Mouse (Mus musculus) liver, postnatal 0 days (tissue): Measurements from ENCODE around the gene St6galnac3. TPM values are rescaled to one million over a fixed set of nuclear protein-coding genes. Genes with fewer than 3 reads are reported as not detected.
A peak's percentile ranks its signal among the peaks of the same experiment; 100 is the strongest.

Source experiments
- ATAC-seq: fragments of 200-750 bp; cut with Nextera tagmentation; 2 replicates; pipeline ENCODE4 v1.8.0; 2017; ENCODE audit warnings: mild to moderate bottlenecking, moderate library complexity
- DNase-seq: peaks from one replicate; pipeline ENCODE4 v3.0.0-alpha.2; 2016
- H3K27ac ChIP-seq: fragments of 300-500 bp; sonication (generic); 2 replicates; pipeline ENCODE4 v1.5.1; 2014; ENCODE audit warnings: antibody characterized with exemption, moderate library complexity, mild to moderate bottlenecking, low read depth
- H3K27me3 ChIP-seq: fragments of 300-500 bp; sonication (generic); 2 replicates; pipeline ENCODE4 v1.6.1; 2014; ENCODE audit warnings: low read length, control low read depth, mixed read lengths; ENCODE audit not compliant: insufficient read depth
- H3K36me3 ChIP-seq: fragments of 300-500 bp; sonication (generic); replicated peaks from 2 replicates; pipeline ENCODE4 v1.6.1; 2014; ENCODE audit warnings: mild to moderate bottlenecking, control low read depth, low read length, moderate library complexity, mixed read lengths; ENCODE audit not compliant: insufficient read depth
- H3K4me1 ChIP-seq: fragments of 300-500 bp; sonication (generic); 2 replicates; pipeline ENCODE4 v1.6.1; 2014; ENCODE audit warnings: antibody characterized with exemption, mild to moderate bottlenecking, control low read depth; ENCODE audit not compliant: insufficient read depth
- H3K4me2 ChIP-seq: fragments of 300-500 bp; sonication (generic); 2 replicates; pipeline ENCODE4 v1.6.1; 2014; ENCODE audit warnings: low read depth, mild to moderate bottlenecking, low read length, moderate library complexity, mixed read lengths
- H3K4me3 ChIP-seq: fragments of 300-500 bp; sonication (generic); 2 replicates; pipeline ENCODE4 v1.5.1; 2014; ENCODE audit warnings: low read depth, low read length
- H3K9ac ChIP-seq: fragments of 300-500 bp; sonication (generic); replicated peaks from 2 replicates; pipeline ENCODE4 v1.6.1; 2014; ENCODE audit warnings: mild to moderate bottlenecking, moderate library complexity
- H3K9me3 ChIP-seq: fragments of 300-500 bp; sonication (generic); 2 replicates; pipeline ENCODE4 v1.6.1; 2016; ENCODE audit warnings: mild to moderate bottlenecking, control low read depth, low read length, mixed read lengths
- CTCF ChIP-seq: sonication (generic); IDR thresholded peaks from 2 replicates; pipeline ENCODE4 v1.5.1; 2016; ENCODE audit warnings: antibody characterized with exemption, low read depth
- EP300 ChIP-seq: IDR thresholded peaks from 2 replicates; pipeline ENCODE4 v1.6.1; 2016; ENCODE audit warnings: antibody characterized with exemption, low read depth, mild to moderate bottlenecking
- WGBS: fragments of 180-500 bp; shearing (Covaris S2); extraction: QIAGEN DNeasy Blood & Tissue Kit; methylation state at CpG from one replicate; pipeline ENCODE4 v1.1.7; 2014; ENCODE audit not compliant: insufficient replicate concordance; 5-methylcytosine and 5-hydroxymethylcytosine counted together
- polyA plus RNA-seq: library from polyadenylated mRNA; unstranded; fragments of >200 nt; fragmentation: Nextera tagmentation; extraction: Ambion mirVana; gene quantifications from 2 replicates; pipeline ENCODE4 v1.2.1, GENCODE M21; 2015

Gene St6galnac3
- polyA plus RNA-seq, 1 experiment from 2014 or later, result 5.0 TPM

- Histone ChIP-seq H3K4me3 (no peak overlapping the region), H3K9me3 (no peaks in the 10 kb centered on the region), H3K4me1 (peaks cover 17% of the 10 kb centered on the region), H3K4me2 (peak overlapping the region; percentile 70), H3K27me3 (no peaks in the 10 kb centered on the region), H3K27ac (peak overlapping the region; percentile 89), H3K36me3 (no peaks in the 10 kb centered on the region), H3K9ac (peak overlapping the region; percentile 50)
- 60% methylated on average over 2 of the region's 2 CpGs for WGBS
- ATAC-seq (peak; percentile 4; the same call in 1 of the 2 replicates), DNase-seq (no peak)
- TF ChIP-seq EP300, result no peak
- TF ChIP-seq CTCF, result no peak
Measured at GRCm38 (mm10) chr3:153690553-153690952, 34.4 kb downstream of the St6galnac3 start.

DNA sequence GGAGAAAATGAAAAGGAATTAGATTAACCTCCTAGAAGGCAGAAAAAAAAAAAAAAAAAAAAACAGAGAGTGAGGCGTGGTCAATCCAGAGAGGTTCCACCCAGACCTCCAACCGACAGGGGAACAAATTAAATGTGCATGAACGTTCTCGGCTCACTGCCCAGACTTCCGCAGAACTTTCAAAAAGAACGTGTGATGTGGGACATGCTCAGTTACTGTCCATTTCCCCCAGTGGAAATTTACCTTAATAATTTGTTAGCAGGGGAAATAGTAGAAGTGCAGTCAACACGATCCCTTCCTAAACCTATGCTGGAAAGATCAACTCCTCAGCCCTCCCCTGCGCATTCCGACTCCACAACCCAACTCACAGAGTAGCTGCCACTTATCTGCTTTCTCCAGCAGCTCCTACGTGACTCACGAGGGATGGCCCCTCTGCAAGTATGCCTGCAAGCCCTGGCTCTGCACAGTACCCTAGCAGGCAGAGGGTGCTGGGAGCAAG lies 35.1 kb downstream of the St6galnac3 start:
- Histone ChIP-seq H3K4me3 (peak overlapping the region; percentile 29), H3K36me3 (no peaks in the 10 kb centered on the region), H3K4me2 (peak overlapping the region; percentile 70), H3K4me1 (peaks cover 17% of the 10 kb centered on the region), H3K27ac (peak overlapping the region; percentile 89), H3K27me3 (no peaks in the 10 kb centered on the region), H3K9ac (peak overlapping the region; percentile 50), H3K9me3 (no peaks in the 10 kb centered on the region)
- TF ChIP-seq CTCF (0 out of 2 replicates have a peak, but pooled peaks have one; percentile 1), EP300 (peak; percentile 87)
- DNase-seq (peak; percentile 67), ATAC-seq (peak; percentile 99)
- WGBS, result 38% methylated on average over 11 of the region's 11 CpGs

GRCm38 (mm10) chr3:153687896-153688295 lies 37.1 kb downstream of the St6galnac3 start:
- no peak overlapping the region for H3K4me2 ChIP-seq
- 89% methylated on average over 5 of the region's 5 CpGs for WGBS
- no peaks in the 10 kb centered on the region for H3K36me3 ChIP-seq
- no peak overlapping the region for H3K4me3 ChIP-seq
- H3K27me3 ChIP-seq, result no peaks in the 10 kb centered on the region
- DNase-seq (no peak), ATAC-seq (no peak)
- peaks cover 23% of the 10 kb centered on the region for H3K4me1 ChIP-seq
- no peak overlapping the region for H3K27ac ChIP-seq
- no peak overlapping the region for H3K9ac ChIP-seq
- no peak for TF ChIP-seq CTCF
- no peak for TF ChIP-seq EP300
- no peaks in the 10 kb centered on the region for H3K9me3 ChIP-seq

- H3K27me3 ChIP-seq, result no peaks in the 10 kb centered on the region
- H3K4me1 ChIP-seq, result peaks cover 17% of the 10 kb centered on the region
- DNase-seq (no peak), ATAC-seq (peak; percentile 59)
- 76% methylated on average over 1 of the region's 1 CpGs for WGBS
- no peaks in the 10 kb centered on the region for H3K9me3 ChIP-seq
- no peak overlapping the region; the same call in 1 of the 2 replicates for H3K27ac ChIP-seq
- H3K36me3 ChIP-seq, result no peaks in the 10 kb centered on the region
- no peak overlapping the region for H3K4me3 ChIP-seq
- H3K4me2 ChIP-seq, result no peak overlapping the region
- no peak for TF ChIP-seq CTCF
- peak; percentile 95 for TF ChIP-seq EP300
- H3K9ac ChIP-seq, result no peak overlapping the region
Measured at GRCm38 (mm10) chr3:153684909-153685308, 40.1 kb downstream of the St6galnac3 start.

GRCm38 (mm10) chr3:153682303-153682702 lies 42.7 kb downstream of the St6galnac3 start:
- TF ChIP-seq CTCF (no peak), EP300 (no peak)
- no peak overlapping the region for H3K4me2 ChIP-seq
- no peaks in the 10 kb centered on the region for H3K36me3 ChIP-seq
- H3K27ac ChIP-seq, result peak overlapping the region; percentile 2; the same call in 1 of the 2 replicates
- ATAC-seq, result peak; percentile 43
- H3K9ac ChIP-seq, result no peak overlapping the region
- no peak for DNase-seq
- no peak overlapping the region for H3K4me3 ChIP-seq
- H3K9me3 ChIP-seq, result no peaks in the 10 kb centered on the region
- 82% methylated on average over 10 of the region's 10 CpGs for WGBS
- H3K4me1 ChIP-seq, result peaks cover 13% of the 10 kb centered on the region
- no peaks in the 10 kb centered on the region for H3K27me3 ChIP-seq

GRCm38 (mm10) chr3:153681720-153682119 lies 43.3 kb downstream of the St6galnac3 start:
- TF ChIP-seq CTCF, result no peak
- no peak; the same call in 1 of the 2 replicates for TF ChIP-seq EP300
- DNase-seq (no peak), ATAC-seq (no peak)
- H3K36me3 ChIP-seq, result no peaks in the 10 kb centered on the region
- no peaks in the 10 kb centered on the region for H3K27me3 ChIP-seq
- peaks cover 13% of the 10 kb centered on the region for H3K4me1 ChIP-seq
- WGBS, result 44% methylated on average over 9 of the region's 9 CpGs
- no peak overlapping the region for H3K27ac ChIP-seq
- H3K4me3 ChIP-seq, result no peak overlapping the region
- no peak overlapping the region for H3K9ac ChIP-seq
- H3K9me3 ChIP-seq, result no peaks in the 10 kb centered on the region
- H3K4me2 ChIP-seq, result no peak overlapping the region
